Mouse (Mus musculus) stomach, embryonic 14.5 days (tissue): Measurements from ENCODE around the gene Dysf. TPM values are rescaled to one million over a fixed set of nuclear protein-coding genes. Genes with fewer than 3 reads are reported as not detected.

Experiments
- ATAC-seq: fragments of 200-750 bp; cut with Nextera tagmentation; 2 replicates; pipeline ENCODE4 v1.8.0; 2017; ENCODE audit warnings: low read depth, moderate TSS enrichment; ENCODE audit not compliant: insufficient number of reproducible peaks, insufficient read depth, low FRiP score
- H3K27ac ChIP-seq: fragments of 300-500 bp; sonication (generic); 2 replicates; pipeline ENCODE4 v1.5.1; 2014; ENCODE audit warnings: mild to moderate bottlenecking, low read length, moderate library complexity, mixed read lengths
- H3K27me3 ChIP-seq: fragments of 300-500 bp; sonication (generic); 2 replicates; pipeline ENCODE4 v1.6.1; 2014; ENCODE audit warnings: low read length, control low read depth, mixed read lengths; ENCODE audit not compliant: control insufficient read depth, insufficient read depth
- H3K36me3 ChIP-seq: fragments of 300-500 bp; sonication (generic); 2 replicates; pipeline ENCODE4 v1.6.1; 2014; ENCODE audit warnings: mild to moderate bottlenecking, control low read depth, low read length, moderate library complexity, mixed read lengths; ENCODE audit not compliant: control insufficient read depth, insufficient read depth
- H3K4me1 ChIP-seq: fragments of 300-500 bp; sonication (generic); 2 replicates; pipeline ENCODE4 v1.6.1; 2014; ENCODE audit warnings: low read length, control low read depth, mixed read lengths; ENCODE audit not compliant: control insufficient read depth, insufficient read depth
- H3K4me2 ChIP-seq: fragments of 300-500 bp; sonication (generic); replicated peaks from 2 replicates; pipeline ENCODE4 v1.6.1; 2014; ENCODE audit warnings: low read depth, low read length, control low read depth
- H3K4me3 ChIP-seq: fragments of 300-500 bp; sonication (generic); 2 replicates; pipeline ENCODE4 v1.5.1; 2014; ENCODE audit warnings: low read depth, low read length, control low read depth
- H3K9ac ChIP-seq: fragments of 300-500 bp; sonication (generic); replicated peaks from 2 replicates; pipeline ENCODE4 v1.6.1; 2014; ENCODE audit warnings: low read depth, mild to moderate bottlenecking, control low read depth, low read length, moderate library complexity, mixed read lengths
- H3K9me3 ChIP-seq: fragments of 300-500 bp; sonication (generic); 2 replicates; pipeline ENCODE4 v1.6.1; 2016; ENCODE audit warnings: low read depth, low read length, control low read depth; ENCODE audit not compliant: control insufficient read depth
- WGBS: fragments of 180-500 bp; shearing (Covaris S2); extraction: QIAGEN DNeasy Blood & Tissue Kit; methylation state at CpG from one replicate; pipeline ENCODE4 v1.1.7; 2014; 5-methylcytosine and 5-hydroxymethylcytosine counted together
- polyA plus RNA-seq: library from polyadenylated mRNA; unstranded; fragments of >200 nt; fragmentation: Nextera tagmentation; extraction: Ambion mirVana; gene quantifications from 2 replicates; pipeline ENCODE4 v1.2.1, GENCODE M21; 2014

The Dysf gene
- polyA plus RNA-seq, 1 experiment from 2014 or later = 12.4 TPM

GRCm38 (mm10) chr6:84167612-84168011 is 159.2 kb downstream of the Dysf start:
- Histone ChIP-seq H3K4me3 (no peak overlapping the region), H3K9ac (no peak overlapping the region), H3K36me3 (no peaks in the 10 kb centered on the region), H3K27me3 (no peaks in the 10 kb centered on the region), H3K4me1 (no peaks in the 10 kb centered on the region), H3K4me2 (no peak overlapping the region), H3K9me3 (0 out of 2 replicates have a peak, but pooled peaks cover 1% of the 10 kb centered on the region), H3K27ac (no peak overlapping the region)
- no peak for ATAC-seq
- WGBS = 77% methylated on average over 14 of the region's 14 CpGs

DNA sequence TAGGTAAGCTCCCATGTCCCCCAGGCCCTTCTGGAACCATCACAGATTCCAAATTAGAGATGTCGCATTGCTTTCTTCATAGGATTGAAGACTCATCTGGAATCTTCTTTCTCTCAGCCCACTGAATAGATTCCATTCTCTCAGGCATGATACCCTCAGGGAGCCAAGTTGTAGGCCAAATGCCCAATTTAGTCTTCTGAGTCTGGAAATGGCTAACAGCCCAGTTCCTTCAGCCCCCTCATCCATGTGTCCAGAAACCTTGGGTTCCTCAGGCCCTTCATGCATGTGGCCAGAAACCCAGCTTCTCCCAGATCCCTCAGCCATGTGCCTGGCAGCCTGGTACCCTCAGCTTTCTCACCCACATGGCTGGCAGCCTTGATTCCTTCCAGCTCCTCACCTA is 160.2 kb downstream of the Dysf start:
- Histone ChIP-seq H3K4me2 (no peak overlapping the region), H3K4me3 (no peak overlapping the region), H3K27me3 (no peaks in the 10 kb centered on the region), H3K4me1 (no peaks in the 10 kb centered on the region), H3K9ac (no peak overlapping the region), H3K27ac (no peak overlapping the region), H3K36me3 (no peaks in the 10 kb centered on the region), H3K9me3 (no peaks in the 10 kb centered on the region)
- 90% methylated on average over 1 of the region's 1 CpGs for WGBS
- no peak for ATAC-seq

- Histone ChIP-seq H3K27me3 (no peaks in the 10 kb centered on the region), H3K4me2 (no peak overlapping the region), H3K9ac (no peak overlapping the region), H3K27ac (no peak overlapping the region), H3K9me3 (no peaks in the 10 kb centered on the region; the same call in 1 of the 2 replicates), H3K4me3 (no peak overlapping the region), H3K4me1 (no peaks in the 10 kb centered on the region), H3K36me3 (no peaks in the 10 kb centered on the region)
- 92% methylated on average over 6 of the region's 6 CpGs for WGBS
- no peak for ATAC-seq
These were observed 165.2 kb downstream of the Dysf start for GRCm38 (mm10) chr6:84173626-84174025.

DNA sequence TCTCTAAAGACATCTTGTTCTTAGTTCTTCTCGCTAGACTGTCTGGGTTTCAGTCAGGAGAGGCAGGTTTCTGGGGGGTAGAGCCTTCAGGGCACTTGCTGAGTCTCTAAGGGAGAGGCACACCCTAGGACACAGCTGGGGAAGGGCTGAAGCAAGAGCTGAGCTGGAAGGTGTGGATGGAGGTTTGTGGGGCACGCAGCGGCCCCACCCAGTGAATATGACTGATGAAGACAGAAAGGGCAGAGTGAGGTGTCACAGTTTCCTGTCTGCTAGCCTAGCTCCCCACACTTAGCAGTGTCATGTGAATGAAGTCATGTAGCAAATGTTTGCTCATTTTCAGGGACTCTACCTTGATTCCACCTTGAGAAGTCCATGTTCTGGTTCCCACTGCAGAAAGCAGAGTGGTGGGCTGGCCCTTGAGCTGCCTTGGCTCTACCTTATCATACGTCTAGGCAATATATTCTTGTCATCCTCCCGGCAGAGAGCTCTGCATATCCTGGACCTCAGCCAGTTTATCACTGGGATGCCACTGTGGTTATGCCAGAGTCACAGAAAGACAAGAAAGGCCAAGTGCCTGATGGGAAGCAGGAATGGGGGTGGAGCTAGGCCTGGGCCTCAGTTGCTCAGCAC is 170.5 kb downstream of the Dysf start:
- 62% methylated on average over 5 of the region's 5 CpGs for WGBS

DNA sequence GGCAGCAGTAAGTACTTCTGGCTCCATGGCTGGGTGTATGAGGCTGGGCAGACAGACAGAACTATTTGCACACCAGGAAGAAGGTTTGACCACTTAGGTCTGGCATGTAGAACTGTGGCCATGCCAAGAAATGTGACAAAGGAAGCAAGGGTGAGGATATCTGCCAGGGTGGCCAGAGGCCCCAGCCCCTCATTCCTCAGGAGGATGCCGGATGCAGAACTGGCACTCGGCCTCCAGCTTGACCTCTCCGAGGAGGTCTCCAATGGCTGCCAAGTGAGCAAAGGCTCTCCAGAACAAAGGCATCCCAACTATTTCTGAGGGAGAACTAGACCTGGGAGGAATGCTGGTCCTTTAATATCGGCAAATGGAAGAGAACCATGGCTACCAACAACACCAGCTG is 173.1 kb downstream of the Dysf start:
- no peak overlapping the region for H3K9ac ChIP-seq
- no peaks in the 10 kb centered on the region for H3K27me3 ChIP-seq
- H3K4me2 ChIP-seq = no peak overlapping the region
- 25% methylated on average over 4 of the region's 4 CpGs for whole genome bisulfite sequencing
- ATAC-seq = no peak
- H3K9me3 ChIP-seq = no peaks in the 10 kb centered on the region; the same call in 1 of the 2 replicates
- H3K4me3 ChIP-seq = no peak overlapping the region
- no peaks in the 10 kb centered on the region for H3K36me3 ChIP-seq
- H3K4me1 ChIP-seq = no peaks in the 10 kb centered on the region
- no peak overlapping the region for H3K27ac ChIP-seq

More for the DNA sequence above, 170.5 kb downstream of the Dysf start:
- H3K36me3 ChIP-seq = no peaks in the 10 kb centered on the region
- H3K27ac ChIP-seq = no peak overlapping the region
- H3K9me3 ChIP-seq = no peaks in the 10 kb centered on the region; the same call in 1 of the 2 replicates
- H3K4me1 ChIP-seq = no peaks in the 10 kb centered on the region
- no peaks in the 10 kb centered on the region for H3K27me3 ChIP-seq
- ATAC-seq = no peak
- no peak overlapping the region for H3K4me2 ChIP-seq
- H3K9ac ChIP-seq = no peak overlapping the region
- no peak overlapping the region for H3K4me3 ChIP-seq

DNA sequence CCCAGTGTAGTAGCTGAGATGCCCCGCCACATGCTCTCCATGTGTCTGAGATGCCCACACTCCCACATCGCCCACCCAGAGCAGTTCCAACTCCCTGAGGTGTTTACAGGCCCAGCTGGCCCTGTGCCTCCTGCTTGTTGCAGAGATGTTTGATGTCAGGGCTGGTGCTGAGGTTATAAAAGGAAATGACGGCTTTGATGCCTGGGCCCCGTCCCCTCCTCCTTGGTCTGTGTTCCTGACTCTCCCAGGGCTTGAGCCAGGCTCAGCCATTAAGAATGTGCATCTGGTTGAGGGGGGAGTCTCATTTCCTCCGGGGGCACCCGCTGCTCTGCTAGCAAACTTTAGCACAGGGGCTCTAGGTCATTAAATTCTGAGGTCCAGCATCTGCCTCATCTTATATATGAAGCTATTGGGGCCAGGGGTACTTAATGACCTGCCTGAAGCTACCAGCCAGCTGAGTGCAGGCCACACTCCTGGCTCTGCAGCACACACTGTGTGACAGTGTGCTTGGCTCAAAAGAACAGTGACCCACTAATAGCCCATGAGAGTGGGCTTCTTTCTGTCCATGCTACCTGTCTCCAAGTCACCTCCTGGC is 183.4 kb downstream of the Dysf start:
- Histone ChIP-seq H3K4me3 (no peak overlapping the region), H3K4me2 (no peak overlapping the region), H3K27ac (no peak overlapping the region), H3K36me3 (no peaks in the 10 kb centered on the region), H3K4me1 (no peaks in the 10 kb centered on the region), H3K27me3 (no peaks in the 10 kb centered on the region), H3K9me3 (no peaks in the 10 kb centered on the region), H3K9ac (no peak overlapping the region)
- no peak for ATAC-seq
- 59% methylated on average over 6 of the region's 6 CpGs for WGBS

GRCm38 (mm10) chr6:84196511-84196910 is 188.1 kb downstream of the Dysf start:
- no peaks in the 10 kb centered on the region for H3K9me3 ChIP-seq
- H3K27me3 ChIP-seq = no peaks in the 10 kb centered on the region
- no peak overlapping the region for H3K4me2 ChIP-seq
- H3K36me3 ChIP-seq = no peaks in the 10 kb centered on the region
- no peak overlapping the region for H3K9ac ChIP-seq
- ATAC-seq = no peak
- no peak overlapping the region for H3K27ac ChIP-seq
- 98% methylated on average over 5 of the region's 5 CpGs for WGBS
- H3K4me1 ChIP-seq = no peaks in the 10 kb centered on the region
- no peak overlapping the region for H3K4me3 ChIP-seq

- Histone ChIP-seq H3K9ac (no peak overlapping the region), H3K27me3 (no peaks in the 10 kb centered on the region), H3K4me1 (no peaks in the 10 kb centered on the region), H3K36me3 (no peaks in the 10 kb centered on the region), H3K9me3 (no peaks in the 10 kb centered on the region), H3K27ac (no peak overlapping the region), H3K4me3 (no peak overlapping the region), H3K4me2 (no peak overlapping the region)
- WGBS = 37% methylated on average over 5 of the region's 5 CpGs
- ATAC-seq = no peak
These were observed 189.4 kb downstream of the Dysf start for GRCm38 (mm10) chr6:84197811-84198213.
